Mouse (Mus musculus) left cerebral cortex, adult 2 months (tissue): Measurements from ENCODE around the gene Gatad2b. TPM values are rescaled to one million over a fixed set of nuclear protein-coding genes. Genes with fewer than 3 reads are reported as not detected.
A peak's percentile ranks its signal among the peaks of the same experiment; 100 is the strongest.

Experiments used
- DNase-seq, 2 experiments: peaks; one replicate each; pipeline ENCODE4 v3.0.0; 2021 to 2022; ENCODE audit warnings: low spot score in 2 of 2, mixed read lengths in 1 of 2; ENCODE audit errors: extremely low spot score in 1 of 2
- H3K27ac ChIP-seq: fragments of 200-600 bp; 2 replicates; pipeline ENCODE4 v1.8.1; 2022
- H3K4me3 ChIP-seq: fragments of 200-600 bp; 2 replicates; pipeline ENCODE4 v1.8.1; 2022
- CTCF ChIP-seq: fragments of 200-600 bp; IDR thresholded peaks from 2 replicates; pipeline ENCODE4 v1.8.1; 2022; ENCODE audit warnings: antibody characterized with exemption, mild to moderate bottlenecking, moderate library complexity
- intact Hi-C: fragments of 180-260 bp; cut with DNase I; formaldehyde crosslinking; loops from one replicate; pipeline ENCODE4 v1.15.1; 2025
- total RNA-seq, 2 experiments: library from RNA; stranded (reverse); gene quantifications; 2 replicates each; pipeline ENCODE4 v1.2.3; 2021

The Gatad2b gene
- total RNA-seq, 2 experiments from 2014 or later, result 93.5 to 103 TPM

GRCm38 (mm10) chr3:90388726-90389510 is 95.9 kb downstream of the Gatad2b start:
- Histone ChIP-seq H3K27ac (peak overlapping the region; percentile 45), H3K4me3 (peak overlapping the region; percentile 60)
- intact Hi-C loops, result loop anchor here (5.0 kb wide), 1 partner anchor 872 kb away; no protein-coding TSS in a partner anchor
- TF ChIP-seq CTCF, result peak; percentile 4
- peak in 1 of 2 experiments; percentile 35 for DNase-seq

GRCm38 (mm10) chr3:90389511-90390490 is 96.8 kb downstream of the Gatad2b start, which contains the start of gene Slc27a3:
TSS of gene Slc27a3 (minus strand) at chr3:90389938.
- H3K27ac ChIP-seq, result peak within 1 kb of the TSS; percentile 45
- TF ChIP-seq CTCF, result no peak
- peak; percentile 25 to 54 for DNase-seq
- H3K4me3 ChIP-seq, result peak within 1 kb of the TSS; percentile 60
- intact Hi-C loops, result loop anchor here (5.0 kb wide), 1 partner anchor 872 kb away; no protein-coding TSS in a partner anchor

- DNase-seq, result no peak
- no peak overlapping the region for H3K27ac ChIP-seq
- H3K4me3 ChIP-seq, result no peak overlapping the region
- TF ChIP-seq CTCF, result no peak
- intact Hi-C loops, result no loop called here
These were observed 98.0 kb downstream of the Gatad2b start for GRCm38 (mm10) chr3:90391004-90391403.

- Histone ChIP-seq H3K4me3 (no peak overlapping the region), H3K27ac (no peak overlapping the region; the same call in 1 of the 2 replicates)
- no peak for TF ChIP-seq CTCF
- no peak for DNase-seq
- intact Hi-C loops, result no loop called here
These were observed 99.0 kb downstream of the Gatad2b start for GRCm38 (mm10) chr3:90391941-90392340.

- no peak for DNase-seq
- H3K27ac ChIP-seq, result no peak overlapping the region
- no peak for TF ChIP-seq CTCF
- intact Hi-C loops, result no loop called here
- H3K4me3 ChIP-seq, result no peak overlapping the region
These were observed 99.7 kb downstream of the Gatad2b start for GRCm38 (mm10) chr3:90392661-90393060.

- intact Hi-C loops, result no loop called here
- no peak overlapping the region for H3K27ac ChIP-seq
- no peak for DNase-seq
- H3K4me3 ChIP-seq, result no peak overlapping the region
- TF ChIP-seq CTCF, result no peak
These were observed 102.7 kb downstream of the Gatad2b start for GRCm38 (mm10) chr3:90395629-90396028.

GRCm38 (mm10) chr3:90400993-90401392 is 108.0 kb downstream of the Gatad2b start:
- Histone ChIP-seq H3K4me3 (no peak overlapping the region), H3K27ac (no peak overlapping the region)
- no peak for TF ChIP-seq CTCF
- intact Hi-C loops, result no loop called here
- DNase-seq, result no peak

GRCm38 (mm10) chr3:90404121-90404520 is 111.1 kb downstream of the Gatad2b start:
- DNase-seq, result no peak
- Histone ChIP-seq H3K4me3 (no peak overlapping the region), H3K27ac (no peak overlapping the region)
- intact Hi-C loops, result no loop called here
- TF ChIP-seq CTCF, result no peak

- no peak for DNase-seq
- H3K4me3 ChIP-seq, result no peak overlapping the region
- intact Hi-C loops, result no loop called here
- TF ChIP-seq CTCF, result no peak
- no peak overlapping the region for H3K27ac ChIP-seq
These were observed 111.6 kb downstream of the Gatad2b start for GRCm38 (mm10) chr3:90404609-90405008.

GRCm38 (mm10) chr3:90406414-90406813 is 113.4 kb downstream of the Gatad2b start:
- Histone ChIP-seq H3K4me3 (no peak overlapping the region), H3K27ac (no peak overlapping the region)
- intact Hi-C loops, result no loop called here
- DNase-seq, result no peak
- TF ChIP-seq CTCF, result no peak

GRCm38 (mm10) chr3:90408721-90409120 is 115.7 kb downstream of the Gatad2b start:
- DNase-seq, result no peak
- no peak overlapping the region for H3K4me3 ChIP-seq
- no peak overlapping the region for H3K27ac ChIP-seq
- intact Hi-C loops, result no loop called here
- TF ChIP-seq CTCF, result no peak
